Mouse (Mus musculus) megakaryocyte-erythroid progenitor cell, adult 5-6 weeks (primary cell): ENCODE measurements around the gene Vrk2. TPM values are rescaled to one million over a fixed set of nuclear protein-coding genes. Genes with fewer than 3 reads are reported as not detected.

Experiments used
- ATAC-seq: replicated peaks from 2 replicates; pipeline ENCODE4 v1.8.0; 2016; ENCODE audit warnings: mild to moderate bottlenecking, inconsistent platforms; ENCODE audit not compliant: severe bottlenecking, poor library complexity, low FRiP score, low TSS enrichment
- total RNA-seq, 2 experiments: library from RNA; stranded (forward) in 1 of 2; stranded (reverse) in 1 of 2; fragments of 200-1000, 215-1000 nt in 1 of 2; fragments of >200 nt in 1 of 2; fragmentation: Nextera tagmentation in 1 of 2; gene quantifications; 2 replicates each; pipeline ENCODE4 v1.2.3; 2014 to 2017

Vrk2 gene
- total RNA-seq, 2 experiments from 2014 or later, result 24.7 to 27.8 TPM

DNA sequence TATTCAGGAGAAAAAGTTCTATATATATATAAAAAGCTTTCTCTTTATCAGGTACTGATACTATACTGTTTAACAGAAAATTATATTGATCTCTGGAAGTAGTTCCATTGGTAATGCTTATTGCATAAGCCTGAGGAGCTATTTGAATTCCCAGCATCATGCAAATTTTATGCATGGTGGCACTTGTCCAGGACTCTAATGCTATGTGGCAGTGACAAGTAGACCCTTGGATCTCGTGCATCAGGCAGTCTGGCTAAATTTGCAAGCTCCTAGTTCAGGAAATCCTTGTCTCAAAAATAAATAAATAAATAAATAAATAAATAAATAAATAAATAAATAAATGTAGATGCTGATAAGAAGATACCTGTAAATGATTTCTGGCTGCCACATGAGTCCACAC is 152.7 kb downstream of the Vrk2 start:
- ATAC-seq, result no peak

DNA sequence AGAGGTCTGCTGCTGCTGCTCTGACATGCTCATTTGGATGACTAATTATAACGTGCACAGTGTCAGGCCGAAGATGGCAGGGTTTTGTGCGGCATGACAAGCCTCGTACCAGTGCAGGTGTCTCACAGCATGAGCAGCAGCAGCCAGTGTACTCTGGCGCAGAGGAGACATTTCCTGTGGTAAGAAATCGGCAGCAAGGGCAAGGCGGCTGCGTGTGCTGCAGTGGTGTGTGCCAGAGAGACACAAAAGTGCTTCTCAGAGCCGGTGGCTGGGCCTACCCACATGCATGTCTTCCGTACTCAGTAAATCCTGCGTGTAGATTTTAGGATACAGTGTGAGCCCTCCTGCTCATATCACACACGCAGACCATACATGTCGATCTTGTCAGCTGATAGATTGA is 156.0 kb downstream of the Vrk2 start:
- no peak for ATAC-seq

DNA sequence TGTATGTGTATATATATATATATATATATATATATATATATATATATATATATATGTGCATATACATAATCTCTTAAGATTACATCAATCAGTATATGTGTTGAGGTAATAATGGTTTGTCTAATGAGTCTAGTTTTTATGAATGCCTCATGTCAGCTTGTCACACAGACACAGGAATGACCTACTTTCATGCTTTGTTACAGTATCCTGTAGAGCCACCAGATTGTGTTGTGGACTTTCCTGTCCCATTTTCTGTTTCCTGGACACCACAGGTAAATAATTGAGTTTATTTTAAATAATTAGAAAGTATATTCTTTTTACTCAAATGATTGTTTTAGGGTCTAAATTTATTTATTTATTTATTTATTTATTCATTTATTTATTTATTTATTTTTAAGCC is 159.6 kb downstream of the Vrk2 start:
- no peak for ATAC-seq

DNA sequence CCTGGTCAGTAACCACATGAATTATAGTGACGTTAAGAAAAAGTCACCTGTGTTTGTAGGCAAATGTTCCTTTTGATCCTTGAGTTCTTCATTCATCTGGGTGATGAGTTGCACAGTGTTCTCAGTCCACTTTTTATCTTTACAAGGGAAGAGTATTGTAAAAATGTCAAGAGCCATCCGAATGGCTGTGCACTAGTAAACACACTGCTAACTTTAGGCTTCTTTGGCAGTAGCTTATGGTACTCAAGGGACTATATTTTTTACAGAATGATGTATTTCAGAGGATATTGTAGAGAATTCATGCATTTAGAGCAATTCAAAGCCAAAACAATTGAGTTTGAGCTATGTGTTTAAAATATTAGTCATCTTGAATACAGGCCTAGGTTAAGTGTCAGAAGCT is 172.3 kb downstream of the Vrk2 start:
- no peak for ATAC-seq

Other genes starting within 250 kb of the Vrk2 start
- gene Fancl, start 207.9 kb downstream of the Vrk2 start, total RNA-seq (2014; fragmentation: Nextera tagmentation), result 32.0 and 37.5 TPM in 2 replicates
- 67.8 and 68.6 TPM in 2 replicates for gene Fancl, start 207.9 kb downstream of the Vrk2 start, total RNA-seq (2017)
- not detected in 2 replicates for gene Gm6899, start 758 bp downstream of the Vrk2 start, total RNA-seq (2014; fragmentation: Nextera tagmentation)
- gene Gm6899, start 758 bp downstream of the Vrk2 start, total RNA-seq (2017), result not detected in 2 replicates